Mouse (Mus musculus) hindbrain, embryonic 16.5 days (tissue): Measurements from ENCODE around the gene Rps29. TPM values are rescaled to one million over a fixed set of nuclear protein-coding genes. Genes with fewer than 3 reads are reported as not detected.

ENCODE experiments used
- ATAC-seq: fragments of 200-750 bp; cut with Nextera tagmentation; 2 replicates; pipeline ENCODE4 v1.8.0; 2017; ENCODE audit warnings: moderate TSS enrichment, moderate library complexity
- H3K27ac ChIP-seq: fragments of 300-500 bp; sonication (generic); 2 replicates; pipeline ENCODE4 v1.5.1; 2014; ENCODE audit warnings: low read depth, mild to moderate bottlenecking, control low read depth, low read length, moderate library complexity
- H3K27me3 ChIP-seq: fragments of 300-500 bp; sonication (generic); replicated peaks from 2 replicates; pipeline ENCODE4 v1.6.1; 2014; ENCODE audit warnings: low read length; ENCODE audit not compliant: control insufficient read depth, insufficient read depth
- H3K36me3 ChIP-seq: fragments of 300-500 bp; sonication (generic); 2 replicates; pipeline ENCODE4 v1.6.1; 2014; ENCODE audit warnings: mild to moderate bottlenecking, low read length, moderate library complexity, mixed read lengths; ENCODE audit not compliant: control insufficient read depth, insufficient read depth
- H3K4me1 ChIP-seq: fragments of 300-500 bp; sonication (generic); 2 replicates; pipeline ENCODE4 v1.6.1; 2014; ENCODE audit warnings: low read depth, low read length; ENCODE audit not compliant: control insufficient read depth, insufficient read depth
- H3K4me2 ChIP-seq: fragments of 300-500 bp; sonication (generic); 2 replicates; pipeline ENCODE4 v1.6.1; 2014; ENCODE audit warnings: mild to moderate bottlenecking, low read length, control low read depth, moderate library complexity
- H3K4me3 ChIP-seq: fragments of 300-500 bp; sonication (generic); 2 replicates; pipeline ENCODE4 v1.5.1; 2014; ENCODE audit warnings: mild to moderate bottlenecking, low read length, control low read depth, moderate library complexity
- H3K9ac ChIP-seq: fragments of 300-500 bp; sonication (generic); 2 replicates; pipeline ENCODE4 v1.6.1; 2014; ENCODE audit warnings: low read depth, mild to moderate bottlenecking, control low read depth, low read length, moderate library complexity
- H3K9me3 ChIP-seq: fragments of 300-500 bp; sonication (generic); 2 replicates; pipeline ENCODE4 v1.6.1; 2014; ENCODE audit warnings: mild to moderate bottlenecking, low read length, moderate library complexity; ENCODE audit not compliant: control insufficient read depth
- WGBS: fragments of 180-500 bp; shearing (Covaris S2); extraction: QIAGEN DNeasy Blood & Tissue Kit; methylation state at CpG from one replicate; pipeline ENCODE4 v1.1.7; 2014; 5-methylcytosine and 5-hydroxymethylcytosine counted together
- polyA plus RNA-seq: library from polyadenylated mRNA; unstranded; fragments of >200 nt; fragmentation: Nextera tagmentation; extraction: Ambion mirVana; gene quantifications from 2 replicates; pipeline ENCODE4 v1.2.1, GENCODE M21; 2015

Rps29 gene
- polyA plus RNA-seq, 1 experiment from 2014 or later, result 877 TPM

DNA sequence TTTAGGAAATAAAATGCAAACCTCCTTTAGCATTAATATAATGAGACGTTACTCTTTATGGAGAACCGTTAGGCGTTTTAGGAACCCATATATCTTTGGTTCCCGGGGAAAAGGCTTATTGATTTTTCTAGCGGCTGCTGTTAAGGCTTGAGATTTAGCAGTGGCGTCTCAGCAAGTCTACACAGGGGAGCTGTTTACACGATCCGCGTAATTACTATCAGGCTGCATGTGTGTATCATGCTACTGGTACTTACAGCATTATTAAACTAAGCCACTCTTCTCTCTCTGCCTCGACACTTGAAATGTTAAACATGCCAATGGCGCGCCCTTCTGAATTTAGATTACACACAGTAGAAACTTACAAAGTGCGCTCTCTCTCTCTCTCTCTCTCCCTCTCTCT, 8.9 kb downstream of the Rps29 start:
- no peak overlapping the region for H3K4me3 ChIP-seq
- 76% methylated on average over 13 of the region's 13 CpGs for WGBS
- H3K27ac ChIP-seq, result no peak overlapping the region
- no peak overlapping the region for H3K9ac ChIP-seq
- peak; percentile 24; the same call in 1 of the 2 replicates for ATAC-seq
- no peaks in the 10 kb centered on the region for H3K9me3 ChIP-seq
- no peaks in the 10 kb centered on the region for H3K27me3 ChIP-seq
- no peaks in the 10 kb centered on the region for H3K36me3 ChIP-seq
- H3K4me1 ChIP-seq, result no peaks in the 10 kb centered on the region
- peak overlapping the region; percentile 23; the same call in 1 of the 2 replicates for H3K4me2 ChIP-seq

- Histone ChIP-seq H3K4me3 (no peak overlapping the region), H3K9ac (no peak overlapping the region), H3K36me3 (no peaks in the 10 kb centered on the region), H3K27me3 (no peaks in the 10 kb centered on the region), H3K4me1 (no peaks in the 10 kb centered on the region), H3K4me2 (no peak overlapping the region), H3K9me3 (no peaks in the 10 kb centered on the region), H3K27ac (no peak overlapping the region)
- no peak for ATAC-seq
- WGBS, result 96% methylated on average over 5 of the region's 5 CpGs
These were observed 11.7 kb downstream of the Rps29 start for GRCm38 (mm10) chr12:69147166-69147735.

DNA sequence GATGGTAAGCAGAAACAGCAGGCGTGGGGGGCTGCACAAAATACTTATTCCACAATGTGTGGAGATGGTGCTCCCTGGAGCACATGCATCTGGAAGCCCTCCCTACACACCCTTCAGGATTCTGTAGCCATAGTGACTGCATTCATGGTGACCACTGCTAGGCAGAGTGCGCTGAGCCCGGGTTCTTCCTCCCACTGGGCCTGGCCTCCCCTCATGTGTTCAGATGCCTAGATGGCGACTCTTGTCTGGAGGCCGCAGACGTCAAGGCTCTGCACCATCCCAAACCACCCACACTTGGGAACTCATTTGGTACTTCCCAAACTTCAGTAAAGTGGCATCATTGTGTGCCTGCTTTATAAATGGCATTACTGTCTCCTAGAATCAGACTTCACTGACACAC, 15.5 kb downstream of the Rps29 start:
- Histone ChIP-seq H3K4me1 (no peaks in the 10 kb centered on the region), H3K27me3 (no peaks in the 10 kb centered on the region), H3K4me3 (no peak overlapping the region), H3K4me2 (no peak overlapping the region), H3K9me3 (no peaks in the 10 kb centered on the region), H3K27ac (no peak overlapping the region), H3K36me3 (no peaks in the 10 kb centered on the region), H3K9ac (no peak overlapping the region)
- 67% methylated on average over 6 of the region's 6 CpGs for WGBS
- no peak for ATAC-seq

- Histone ChIP-seq H3K4me2 (no peak overlapping the region), H3K27me3 (no peaks in the 10 kb centered on the region), H3K36me3 (no peaks in the 10 kb centered on the region), H3K4me1 (no peaks in the 10 kb centered on the region), H3K9me3 (no peaks in the 10 kb centered on the region), H3K4me3 (no peak overlapping the region), H3K27ac (no peak overlapping the region), H3K9ac (no peak overlapping the region)
- WGBS, result 86% methylated on average over 7 of the region's 7 CpGs
- ATAC-seq, result no peak
These were observed 19.1 kb downstream of the Rps29 start for GRCm38 (mm10) chr12:69139841-69140240.

- Histone ChIP-seq H3K9ac (no peak overlapping the region), H3K27me3 (no peaks in the 10 kb centered on the region), H3K9me3 (no peaks in the 10 kb centered on the region), H3K4me2 (no peak overlapping the region), H3K36me3 (no peaks in the 10 kb centered on the region), H3K4me1 (no peaks in the 10 kb centered on the region), H3K4me3 (no peak overlapping the region), H3K27ac (no peak overlapping the region)
- 85% methylated on average over 3 of the region's 3 CpGs for WGBS
- no peak for ATAC-seq
These were observed 19.8 kb downstream of the Rps29 start for GRCm38 (mm10) chr12:69139201-69139600.

DNA sequence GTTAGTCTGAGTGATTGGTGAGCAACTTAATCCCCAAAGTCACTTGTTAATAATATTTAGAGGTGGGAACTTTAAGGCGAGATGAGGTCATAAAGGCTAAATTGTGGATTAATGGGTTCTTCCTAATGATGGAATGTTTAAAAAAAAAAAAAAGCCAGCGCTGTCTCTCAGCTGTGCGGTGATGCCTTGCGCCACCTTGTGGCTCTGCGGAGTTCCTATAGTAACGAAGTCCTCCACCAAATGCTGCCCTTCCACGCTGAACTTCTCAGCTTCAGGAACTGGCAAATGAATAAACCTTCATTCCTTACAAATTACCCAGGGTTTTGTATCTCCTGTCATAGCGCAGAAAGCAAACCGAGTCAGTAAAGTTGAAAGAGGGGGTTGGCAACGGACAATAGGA, 27.0 kb downstream of the Rps29 start:
- WGBS, result 11% methylated on average over 10 of the region's 10 CpGs
- Histone ChIP-seq H3K9me3 (no peaks in the 10 kb centered on the region), H3K27ac (no peak overlapping the region), H3K4me2 (no peak overlapping the region), H3K4me1 (no peaks in the 10 kb centered on the region), H3K36me3 (no peaks in the 10 kb centered on the region), H3K9ac (no peak overlapping the region), H3K27me3 (no peaks in the 10 kb centered on the region), H3K4me3 (no peak overlapping the region)
- ATAC-seq, result peak; percentile 82

DNA sequence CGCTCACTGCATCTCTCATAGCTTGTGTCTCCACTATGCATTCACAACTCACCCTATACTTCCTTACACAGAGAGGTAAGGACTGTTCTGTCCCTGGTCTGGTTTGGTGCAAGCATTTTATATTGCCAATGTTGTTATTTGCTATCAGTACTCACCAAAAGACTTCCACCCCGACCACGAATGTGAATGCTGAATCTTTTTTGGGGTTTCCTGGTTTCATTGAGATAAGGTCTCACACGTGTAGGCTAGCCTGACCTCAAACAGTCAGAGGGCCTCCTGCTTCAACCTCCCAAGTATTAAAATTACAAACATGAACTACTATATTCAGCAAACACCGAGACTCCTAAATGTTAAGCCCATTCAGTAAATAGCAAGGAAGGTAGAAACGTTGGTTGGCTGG, 27.7 kb downstream of the Rps29 start:
- Histone ChIP-seq H3K4me2 (no peak overlapping the region), H3K4me1 (no peaks in the 10 kb centered on the region), H3K4me3 (no peak overlapping the region), H3K27ac (no peak overlapping the region), H3K27me3 (no peaks in the 10 kb centered on the region), H3K36me3 (no peaks in the 10 kb centered on the region), H3K9me3 (no peaks in the 10 kb centered on the region), H3K9ac (no peak overlapping the region)
- 80% methylated on average over 6 of the region's 6 CpGs for WGBS
- no peak for ATAC-seq

GRCm38 (mm10) chr12:69130486-69130885, 28.5 kb downstream of the Rps29 start:
- Histone ChIP-seq H3K27ac (no peak overlapping the region), H3K9me3 (no peaks in the 10 kb centered on the region), H3K36me3 (no peaks in the 10 kb centered on the region), H3K9ac (no peak overlapping the region), H3K4me1 (no peaks in the 10 kb centered on the region), H3K4me2 (peak overlapping the region; percentile 37), H3K27me3 (no peaks in the 10 kb centered on the region), H3K4me3 (no peak overlapping the region)
- no peak for ATAC-seq
- 77% methylated on average over 12 of the region's 12 CpGs for WGBS

- ATAC-seq, result no peak
- Histone ChIP-seq H3K27ac (no peak overlapping the region), H3K27me3 (no peaks in the 10 kb centered on the region), H3K4me2 (peak overlapping the region; percentile 37), H3K36me3 (no peaks in the 10 kb centered on the region), H3K4me1 (no peaks in the 10 kb centered on the region), H3K9ac (no peak overlapping the region), H3K4me3 (peak overlapping the region; percentile 10; the same call in 1 of the 2 replicates), H3K9me3 (no peaks in the 10 kb centered on the region)
- 44% methylated on average over 17 of the region's 18 CpGs for WGBS
These were observed 29.2 kb downstream of the Rps29 start for GRCm38 (mm10) chr12:69129634-69130310.
